Mouse (Mus musculus): Measurements from ENCODE around the gene Fbxo46. TPM values are rescaled to one million over a fixed set of nuclear protein-coding genes. Genes with fewer than 3 reads are reported as not detected.
A peak's percentile ranks its signal among the peaks of the same experiment; 100 is the strongest.

Gene Fbxo46
- total and polyA plus RNA-seq, 2 experiments from 2014 or later: 6.2 to 13.1 TPM

GRCm38 (mm10) chr7:19075723-19076585 is 43.7 kb upstream of the Fbxo46 start, which contains the start of gene Dmwd:
Dmwd (plus strand) TSS chr7:19076227.
- Histone ChIP-seq H3K9me3 (replicated peaks; ENCODE audit: control insufficient read depth, low read length) (no peaks in the 10 kb centered on the region), H3K27me3 (ENCODE audit: control insufficient read depth, insufficient read depth, low read length) (no peaks in the 10 kb centered on the region), H3K36me3 (replicated peaks; ENCODE audit: control insufficient read depth, insufficient read depth, low read length) (peaks cover 32% of the 10 kb centered on the region), H3K4me3 (ENCODE audit: low read depth, low read length) (peak within 1 kb of the TSS; percentile 92), H3K4me1 (ENCODE audit: control insufficient read depth, insufficient read depth) (peaks cover 20% of the 10 kb centered on the region), H3K27ac (ENCODE audit: low read depth) (peak within 1 kb of the TSS; percentile 97), H3K9ac (replicated peaks; ENCODE audit: low read depth, low read length) (peak within 1 kb of the TSS; percentile 99), H3K4me2 (ENCODE audit: low read depth, low read length) (peak within 1 kb of the TSS; percentile 91)
- peak; percentile 98 for DNase-seq (ENCODE audit: low spot score)
- TF ChIP-seq CTCF (IDR thresholded peaks at IDR 0.05; ENCODE audit: low read depth) (no peak), EP300 (IDR thresholded peaks at IDR 0.05; ENCODE audit: low read depth) (no peak; the same call in 1 of the 2 replicates)
- WGBS: 1% methylated on average over 70 of the region's 91 CpGs
- peak; percentile 98 for ATAC-seq (ENCODE audit: insufficient read depth, low read depth)

- Histone ChIP-seq H3K4me2 (ENCODE audit: low read depth, low read length) (peak overlapping the region; percentile 91), H3K27me3 (ENCODE audit: control insufficient read depth, insufficient read depth, low read length) (no peaks in the 10 kb centered on the region), H3K4me1 (ENCODE audit: control insufficient read depth, insufficient read depth) (peaks cover 25% of the 10 kb centered on the region), H3K4me3 (ENCODE audit: low read depth, low read length) (peak overlapping the region; percentile 92), H3K9ac (replicated peaks; ENCODE audit: low read depth, low read length) (peak overlapping the region; percentile 99), H3K27ac (ENCODE audit: low read depth) (peak overlapping the region; percentile 97), H3K36me3 (replicated peaks; ENCODE audit: control insufficient read depth, insufficient read depth, low read length) (peaks cover 38% of the 10 kb centered on the region), H3K9me3 (replicated peaks; ENCODE audit: control insufficient read depth, low read length) (no peaks in the 10 kb centered on the region)
- under 1% methylated on average over 22 of the region's 22 CpGs for WGBS
- DNase-seq (ENCODE audit: low spot score): no peak
- TF ChIP-seq EP300 (IDR thresholded peaks at IDR 0.05; ENCODE audit: low read depth) (no peak), CTCF (IDR thresholded peaks at IDR 0.05; ENCODE audit: low read depth) (no peak)
- ATAC-seq (ENCODE audit: insufficient read depth, low read depth): no peak; the same call in none of the 2 replicates
Observed at GRCm38 (mm10) chr7:19076586-19076991, 43.1 kb upstream of the Fbxo46 start.

GRCm38 (mm10) chr7:19077761-19078160 is 41.9 kb upstream of the Fbxo46 start:
- Histone ChIP-seq H3K4me3 (ENCODE audit: low read depth, low read length) (peak overlapping the region; percentile 92; the same call in 1 of the 2 replicates), H3K27ac (ENCODE audit: low read depth) (peak overlapping the region; percentile 97; the same call in 1 of the 2 replicates), H3K27me3 (ENCODE audit: control insufficient read depth, insufficient read depth, low read length) (no peaks in the 10 kb centered on the region), H3K4me1 (ENCODE audit: control insufficient read depth, insufficient read depth) (peaks cover 36% of the 10 kb centered on the region), H3K9ac (replicated peaks; ENCODE audit: low read depth, low read length) (no peak overlapping the region), H3K4me2 (ENCODE audit: low read depth, low read length) (peak overlapping the region; percentile 91), H3K9me3 (replicated peaks; ENCODE audit: control insufficient read depth, low read length) (no peaks in the 10 kb centered on the region), H3K36me3 (replicated peaks; ENCODE audit: control insufficient read depth, insufficient read depth, low read length) (peaks cover 49% of the 10 kb centered on the region)
- DNase-seq (ENCODE audit: low spot score) (no peak), ATAC-seq (ENCODE audit: insufficient read depth, low read depth) (no peak)
- no peak for TF ChIP-seq CTCF (IDR thresholded peaks at IDR 0.05; ENCODE audit: low read depth)
- TF ChIP-seq EP300 (IDR thresholded peaks at IDR 0.05; ENCODE audit: low read depth): no peak
- WGBS: 56% methylated on average over 14 of the region's 14 CpGs

GRCm38 (mm10) chr7:19078732-19079131 is 40.9 kb upstream of the Fbxo46 start:
- H3K4me3 ChIP-seq (ENCODE audit: low read depth, low read length): no peak overlapping the region
- no peaks in the 10 kb centered on the region for H3K9me3 ChIP-seq (replicated peaks; ENCODE audit: control insufficient read depth, low read length)
- peaks cover 41% of the 10 kb centered on the region for H3K4me1 ChIP-seq (ENCODE audit: control insufficient read depth, insufficient read depth)
- ATAC-seq (ENCODE audit: insufficient read depth, low read depth) (no peak), DNase-seq (ENCODE audit: low spot score) (no peak)
- H3K9ac ChIP-seq (replicated peaks; ENCODE audit: low read depth, low read length): no peak overlapping the region
- no peaks in the 10 kb centered on the region for H3K27me3 ChIP-seq (ENCODE audit: control insufficient read depth, insufficient read depth, low read length)
- peaks cover 52% of the 10 kb centered on the region for H3K36me3 ChIP-seq (replicated peaks; ENCODE audit: control insufficient read depth, insufficient read depth, low read length)
- WGBS: 55% methylated on average over 3 of the region's 3 CpGs
- H3K27ac ChIP-seq (ENCODE audit: low read depth): no peak overlapping the region
- TF ChIP-seq CTCF (IDR thresholded peaks at IDR 0.05; ENCODE audit: low read depth) (no peak), EP300 (IDR thresholded peaks at IDR 0.05; ENCODE audit: low read depth) (no peak)
- H3K4me2 ChIP-seq (ENCODE audit: low read depth, low read length): no peak overlapping the region

GRCm38 (mm10) chr7:19080451-19080950 is 39.2 kb upstream of the Fbxo46 start:
- no peak for DNase-seq (ENCODE audit: low spot score)
- 86% methylated on average over 18 of the region's 19 CpGs for WGBS
- H3K9me3 ChIP-seq (replicated peaks; ENCODE audit: control insufficient read depth, low read length): no peaks in the 10 kb centered on the region
- H3K27me3 ChIP-seq (ENCODE audit: control insufficient read depth, insufficient read depth, low read length): no peaks in the 10 kb centered on the region
- no peak for TF ChIP-seq CTCF (IDR thresholded peaks at IDR 0.05; ENCODE audit: low read depth)
- TF ChIP-seq EP300 (IDR thresholded peaks at IDR 0.05; ENCODE audit: low read depth): no peak
- no peak overlapping the region for H3K9ac ChIP-seq (replicated peaks; ENCODE audit: low read depth, low read length)
- H3K4me3 ChIP-seq (ENCODE audit: low read depth, low read length): no peak overlapping the region
- peaks cover 51% of the 10 kb centered on the region for H3K4me1 ChIP-seq (ENCODE audit: control insufficient read depth, insufficient read depth)
- no peak for ATAC-seq (ENCODE audit: insufficient read depth, low read depth)
- H3K4me2 ChIP-seq (ENCODE audit: low read depth, low read length): no peak overlapping the region
- no peak overlapping the region for H3K27ac ChIP-seq (ENCODE audit: low read depth)
- H3K36me3 ChIP-seq (replicated peaks; ENCODE audit: control insufficient read depth, insufficient read depth, low read length): peaks cover 52% of the 10 kb centered on the region
